Mouse (Mus musculus) heart, embryonic 14.5 days (tissue): ENCODE results near the gene Vps13d. TPM values are rescaled to one million over a fixed set of nuclear protein-coding genes. Genes with fewer than 3 reads are reported as not detected.

Source experiments
- ATAC-seq: fragments of 200-750 bp; cut with Nextera tagmentation; 2 replicates; pipeline ENCODE4 v1.8.0; 2017; ENCODE audit warnings: low read depth, moderate TSS enrichment; ENCODE audit not compliant: insufficient number of reproducible peaks, insufficient read depth, low FRiP score
- H3K27ac ChIP-seq, 2 experiments: fragments of 200-500 bp in 1 of 2; fragments of 300-500 bp in 1 of 2; sonication (generic) in 1 of 2; replicated peaks in 1 of 2; 2 replicates each; pipeline ENCODE4 v1.5.1; 2012 to 2014; ENCODE audit warnings: low read depth in 2 of 2, low read length in 2 of 2, control low read depth in 1 of 2, mild to moderate bottlenecking in 1 of 2, mixed read lengths in 1 of 2; ENCODE audit not compliant: control insufficient read depth in 1 of 2, insufficient read depth in 1 of 2
- H3K27me3 ChIP-seq: fragments of 300-500 bp; sonication (generic); 2 replicates; pipeline ENCODE4 v1.6.1; 2014; ENCODE audit warnings: mild to moderate bottlenecking, low read length, control low read depth; ENCODE audit not compliant: control insufficient read depth, insufficient read depth
- H3K36me3 ChIP-seq: fragments of 300-500 bp; sonication (generic); 2 replicates; pipeline ENCODE4 v1.6.1; 2014; ENCODE audit warnings: mild to moderate bottlenecking, control low read depth, low read length, mixed read lengths; ENCODE audit not compliant: control insufficient read depth, insufficient read depth
- H3K4me1 ChIP-seq, 2 experiments: fragments of 200-500 bp in 1 of 2; fragments of 300-500 bp in 1 of 2; sonication (generic) in 1 of 2; 2 replicates each; pipeline ENCODE4 v1.6.1; 2012 to 2014; ENCODE audit warnings: low read length in 2 of 2, control low read depth in 1 of 2, mixed read lengths in 1 of 2; ENCODE audit not compliant: control insufficient read depth in 2 of 2, insufficient read depth in 2 of 2
- H3K4me2 ChIP-seq: fragments of 300-500 bp; sonication (generic); 2 replicates; pipeline ENCODE4 v1.6.1; 2014; ENCODE audit warnings: mild to moderate bottlenecking, low read length
- H3K4me3 ChIP-seq, 2 experiments: fragments of 200-500 bp in 1 of 2; fragments of 300-500 bp in 1 of 2; sonication (generic) in 1 of 2; 2 replicates each; pipeline ENCODE4 v1.5.1; 2012 to 2014; ENCODE audit warnings: low read length in 2 of 2, mild to moderate bottlenecking in 2 of 2, control low read depth in 1 of 2, low read depth in 1 of 2, moderate library complexity in 1 of 2; ENCODE audit not compliant: control insufficient read depth in 1 of 2, insufficient read depth in 1 of 2
- H3K9ac ChIP-seq: fragments of 300-500 bp; sonication (generic); 2 replicates; pipeline ENCODE4 v1.6.1; 2014; ENCODE audit warnings: mild to moderate bottlenecking, low read length
- H3K9me3 ChIP-seq: fragments of 300-500 bp; sonication (generic); 2 replicates; pipeline ENCODE4 v1.6.1; 2016; ENCODE audit warnings: low read length, control low read depth; ENCODE audit not compliant: control insufficient read depth
- WGBS: fragments of 180-500 bp; shearing (Covaris S2); extraction: QIAGEN DNeasy Blood & Tissue Kit; methylation state at CpG from one replicate; pipeline ENCODE4 v1.1.7; 2014; 5-methylcytosine and 5-hydroxymethylcytosine counted together
- polyA plus RNA-seq: library from polyadenylated mRNA; unstranded; fragments of >200 nt; fragmentation: Nextera tagmentation; extraction: Ambion mirVana; gene quantifications from 2 replicates; pipeline ENCODE4 v1.2.1, GENCODE M21; 2014

Vps13d gene
- polyA plus RNA-seq, 1 experiment from 2014 or later: 11.9 TPM

GRCm38 (mm10) chr4:145230647-145231046 lies 35.8 kb upstream of the Vps13d start:
- H3K27ac ChIP-seq: 0 out of 4 replicates have a peak overlapping the region, but pooled peaks of 1 of the 2 experiments have one; percentile 11
- WGBS: 89% methylated on average over 2 of the region's 2 CpGs
- peaks cover 8 to 12% of the 10 kb centered on the region in 2 experiments; a peak in 3 of 4 replicates for H3K4me1 ChIP-seq
- H3K4me3 ChIP-seq: no peak overlapping the region
- no peaks in the 10 kb centered on the region for H3K36me3 ChIP-seq
- no peak overlapping the region for H3K4me2 ChIP-seq
- H3K9ac ChIP-seq: no peak overlapping the region
- ATAC-seq: no peak
- no peaks in the 10 kb centered on the region for H3K27me3 ChIP-seq
- H3K9me3 ChIP-seq: no peaks in the 10 kb centered on the region

DNA sequence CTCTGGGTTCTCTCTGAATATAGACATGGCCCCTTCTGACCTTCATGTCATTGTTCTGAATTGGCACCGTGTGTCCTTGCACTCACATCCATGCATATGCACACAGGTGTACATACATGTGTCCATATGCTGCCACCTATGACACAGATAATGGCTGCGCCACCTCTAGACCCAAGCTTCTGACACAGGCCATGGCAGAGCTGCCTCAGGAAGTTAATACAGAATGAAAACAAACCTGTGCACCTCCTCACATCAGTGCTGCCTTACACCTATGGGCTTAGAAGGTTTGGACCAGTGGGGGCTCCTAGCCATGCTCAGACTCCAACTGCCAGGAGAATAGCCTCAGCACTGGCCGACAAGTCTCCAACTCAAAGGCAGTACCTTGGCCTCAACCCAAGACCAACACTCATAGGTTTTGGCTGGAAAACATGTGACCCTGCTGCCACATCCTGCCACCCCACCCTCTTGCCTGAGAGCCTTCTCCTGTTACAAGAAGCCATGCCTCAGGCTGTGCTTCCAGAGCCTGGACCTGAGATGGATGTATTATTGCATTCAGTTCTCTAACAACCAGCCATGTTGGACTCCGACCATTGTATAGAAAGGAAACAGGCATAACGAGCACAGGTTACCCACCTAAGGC lies 34.8 kb upstream of the Vps13d start:
- Histone ChIP-seq H3K27me3 (no peaks in the 10 kb centered on the region), H3K4me1 (peaks cover 8 to 12% of the 10 kb centered on the region in 2 experiments; a peak in 3 of 4 replicates), H3K36me3 (no peaks in the 10 kb centered on the region), H3K4me3 (no peak overlapping the region), H3K9me3 (no peaks in the 10 kb centered on the region), H3K27ac (0 out of 4 replicates have a peak overlapping the region, but pooled peaks of 1 of the 2 experiments have one; percentile 11), H3K9ac (no peak overlapping the region), H3K4me2 (no peak overlapping the region)
- WGBS: 80% methylated on average over 5 of the region's 5 CpGs
- peak; percentile 46; the same call in 1 of the 2 replicates for ATAC-seq

GRCm38 (mm10) chr4:145229051-145229450 lies 34.2 kb upstream of the Vps13d start:
- no peak for ATAC-seq
- 85% methylated on average over 6 of the region's 6 CpGs for WGBS
- H3K9ac ChIP-seq: no peak overlapping the region
- peaks cover 8 to 12% of the 10 kb centered on the region in 2 experiments; a peak in 3 of 4 replicates for H3K4me1 ChIP-seq
- no peak overlapping the region for H3K4me2 ChIP-seq
- H3K27ac ChIP-seq: no peak overlapping the region
- no peaks in the 10 kb centered on the region for H3K27me3 ChIP-seq
- no peaks in the 10 kb centered on the region for H3K36me3 ChIP-seq
- H3K9me3 ChIP-seq: no peaks in the 10 kb centered on the region
- H3K4me3 ChIP-seq: no peak overlapping the region

GRCm38 (mm10) chr4:145224613-145225012 lies 29.8 kb upstream of the Vps13d start:
- WGBS: 84% methylated on average over 4 of the region's 4 CpGs
- H3K9me3 ChIP-seq: no peaks in the 10 kb centered on the region
- H3K27me3 ChIP-seq: no peaks in the 10 kb centered on the region

GRCm38 (mm10) chr4:145222064-145222463 lies 27.3 kb upstream of the Vps13d start:
- H3K4me1 ChIP-seq: no peaks in the 10 kb centered on the region
- ATAC-seq: no peak
- H3K4me2 ChIP-seq: no peak overlapping the region
- H3K9ac ChIP-seq: no peak overlapping the region
- H3K36me3 ChIP-seq: no peaks in the 10 kb centered on the region
- 39% methylated on average over 8 of the region's 8 CpGs for WGBS
- H3K27me3 ChIP-seq: no peaks in the 10 kb centered on the region
- no peaks in the 10 kb centered on the region for H3K9me3 ChIP-seq
- H3K27ac ChIP-seq: no peak overlapping the region
- H3K4me3 ChIP-seq: no peak overlapping the region

More at GRCm38 (mm10) chr4:145224613-145225012, 29.8 kb upstream of the Vps13d start:
- H3K4me2 ChIP-seq: no peak overlapping the region
- no peaks in the 10 kb centered on the region for H3K4me1 ChIP-seq
- H3K36me3 ChIP-seq: no peaks in the 10 kb centered on the region
- H3K4me3 ChIP-seq: no peak overlapping the region
- H3K9ac ChIP-seq: no peak overlapping the region
- no peak overlapping the region for H3K27ac ChIP-seq
- no peak for ATAC-seq

GRCm38 (mm10) chr4:145221379-145221778 lies 26.6 kb upstream of the Vps13d start:
- H3K27me3 ChIP-seq: no peaks in the 10 kb centered on the region
- no peak overlapping the region for H3K4me2 ChIP-seq
- no peak overlapping the region for H3K4me3 ChIP-seq
- no peak overlapping the region for H3K9ac ChIP-seq
- 53% methylated on average over 2 of the region's 2 CpGs for WGBS
- H3K36me3 ChIP-seq: no peaks in the 10 kb centered on the region
- H3K4me1 ChIP-seq: no peaks in the 10 kb centered on the region
- no peak overlapping the region for H3K27ac ChIP-seq
- no peak for ATAC-seq
- no peaks in the 10 kb centered on the region for H3K9me3 ChIP-seq

- H3K4me1 ChIP-seq: no peaks in the 10 kb centered on the region
- 74% methylated on average over 1 of the region's 1 CpGs for WGBS
- H3K27ac ChIP-seq: no peak overlapping the region
- no peak for ATAC-seq
- H3K4me3 ChIP-seq: no peak overlapping the region
- no peak overlapping the region for H3K4me2 ChIP-seq
- H3K36me3 ChIP-seq: no peaks in the 10 kb centered on the region
- no peaks in the 10 kb centered on the region for H3K27me3 ChIP-seq
- no peaks in the 10 kb centered on the region for H3K9me3 ChIP-seq
- no peak overlapping the region for H3K9ac ChIP-seq
Measured at GRCm38 (mm10) chr4:145220001-145220400, 25.2 kb upstream of the Vps13d start.
